Mouse (Mus musculus) heart, postnatal 4 days (tissue): Measurements from ENCODE around the gene Tango6. TPM values are rescaled to one million over a fixed set of nuclear protein-coding genes. Genes with fewer than 3 reads are reported as not detected.

Experiments
- DNase-seq: peaks from one replicate; pipeline ENCODE4 v3.0.0; 2021
- total RNA-seq, 2 experiments: library from RNA; stranded (reverse); gene quantifications; 2 replicates each; pipeline ENCODE4 v1.2.3; 2021

Gene Tango6
- total RNA-seq, 2 experiments from 2014 or later: 10.4 to 10.5 TPM

GRCm38 (mm10) chr8:106700131-106700530 lies 17.3 kb downstream of the Tango6 start:
- DNase-seq: no peak

- no peak for DNase-seq
These were observed 18.5 kb downstream of the Tango6 start for GRCm38 (mm10) chr8:106701360-106701759.

GRCm38 (mm10) chr8:106704199-106704900 lies 21.5 kb downstream of the Tango6 start:
- no peak for DNase-seq

- DNase-seq: peak; percentile 80
These were observed 22.0 kb downstream of the Tango6 start for GRCm38 (mm10) chr8:106704901-106705321.

- no peak for DNase-seq
These were observed 23.3 kb downstream of the Tango6 start for GRCm38 (mm10) chr8:106706194-106706593.

- no peak for DNase-seq
These were observed 27.1 kb downstream of the Tango6 start for GRCm38 (mm10) chr8:106710002-106710401.

- peak; percentile 43 for DNase-seq
These were observed 29.6 kb downstream of the Tango6 start for GRCm38 (mm10) chr8:106712487-106712886.

GRCm38 (mm10) chr8:106714297-106714696 lies 31.4 kb downstream of the Tango6 start:
- DNase-seq: no peak

- DNase-seq: peak; percentile 90
These were observed 35.2 kb downstream of the Tango6 start for GRCm38 (mm10) chr8:106718091-106718500.

- no peak for DNase-seq
These were observed 38.1 kb downstream of the Tango6 start for GRCm38 (mm10) chr8:106720921-106721320.

GRCm38 (mm10) chr8:106722453-106722852 lies 39.6 kb downstream of the Tango6 start:
- no peak for DNase-seq

GRCm38 (mm10) chr8:106723921-106724320 lies 41.1 kb downstream of the Tango6 start:
- no peak for DNase-seq

GRCm38 (mm10) chr8:106726551-106726950 lies 43.7 kb downstream of the Tango6 start:
- no peak for DNase-seq

- DNase-seq: no peak
These were observed 44.5 kb downstream of the Tango6 start for GRCm38 (mm10) chr8:106727241-106727835.

GRCm38 (mm10) chr8:106727889-106728288 lies 45.0 kb downstream of the Tango6 start:
- DNase-seq: no peak

GRCm38 (mm10) chr8:106732921-106733320 lies 50.1 kb downstream of the Tango6 start:
- no peak for DNase-seq

- no peak for DNase-seq
These were observed 50.8 kb downstream of the Tango6 start for GRCm38 (mm10) chr8:106733703-106734102.

GRCm38 (mm10) chr8:106734222-106734621 lies 51.4 kb downstream of the Tango6 start:
- DNase-seq: peak; percentile 26

GRCm38 (mm10) chr8:106736861-106737662 lies 54.2 kb downstream of the Tango6 start:
- DNase-seq: no peak

- DNase-seq: no peak
These were observed 55.0 kb downstream of the Tango6 start for GRCm38 (mm10) chr8:106737846-106738245.

- no peak for DNase-seq
These were observed 59.5 kb downstream of the Tango6 start for GRCm38 (mm10) chr8:106742321-106742720.

GRCm38 (mm10) chr8:106743361-106743760 lies 60.5 kb downstream of the Tango6 start:
- DNase-seq: no peak

- no peak for DNase-seq
These were observed 70.6 kb downstream of the Tango6 start for GRCm38 (mm10) chr8:106753436-106753835.
